Mouse (Mus musculus) intestine, postnatal 0 days (tissue): Measurements from ENCODE around the gene Cdk9. TPM values are rescaled to one million over a fixed set of nuclear protein-coding genes. Genes with fewer than 3 reads are reported as not detected.

Experiments
- ATAC-seq: fragments of 200-750 bp; cut with Nextera tagmentation; 2 replicates; pipeline ENCODE4 v1.8.0; 2017; ENCODE audit warnings: mild to moderate bottlenecking, moderate TSS enrichment, moderate library complexity
- H3K27ac ChIP-seq: fragments of 300-500 bp; sonication (generic); 2 replicates; pipeline ENCODE4 v1.5.1; 2014; ENCODE audit warnings: mild to moderate bottlenecking, low read depth, low read length, moderate library complexity
- H3K27me3 ChIP-seq: fragments of 300-500 bp; sonication (generic); replicated peaks from 2 replicates; pipeline ENCODE4 v1.6.1; 2014; ENCODE audit warnings: low read length, mixed read lengths; ENCODE audit not compliant: control insufficient read depth, insufficient read depth
- H3K36me3 ChIP-seq: fragments of 300-500 bp; sonication (generic); 2 replicates; pipeline ENCODE4 v1.6.1; 2014; ENCODE audit warnings: mild to moderate bottlenecking, moderate library complexity; ENCODE audit not compliant: control insufficient read depth, insufficient read depth
- H3K4me1 ChIP-seq: fragments of 300-500 bp; sonication (generic); replicated peaks from 2 replicates; pipeline ENCODE4 v1.6.1; 2014; ENCODE audit warnings: antibody characterized with exemption, low read length, mixed read lengths; ENCODE audit not compliant: control insufficient read depth, insufficient read depth
- H3K4me2 ChIP-seq: fragments of 300-500 bp; sonication (generic); replicated peaks from 2 replicates; pipeline ENCODE4 v1.6.1; 2014; ENCODE audit warnings: low read depth, mild to moderate bottlenecking, moderate library complexity
- H3K4me3 ChIP-seq: fragments of 300-500 bp; sonication (generic); 2 replicates; pipeline ENCODE4 v1.5.1; 2014; ENCODE audit warnings: low read depth, low read length
- H3K9ac ChIP-seq: fragments of 300-500 bp; sonication (generic); 2 replicates; pipeline ENCODE4 v1.6.1; 2014; ENCODE audit warnings: mild to moderate bottlenecking, low read depth, low read length
- H3K9me3 ChIP-seq: fragments of 300-500 bp; sonication (generic); 2 replicates; pipeline ENCODE4 v1.6.1; 2016; ENCODE audit warnings: mixed run types; ENCODE audit not compliant: control insufficient read depth
- CTCF ChIP-seq: sonication (generic); IDR thresholded peaks from 2 replicates; pipeline ENCODE4 v1.5.1; 2016; ENCODE audit warnings: low read depth, mild to moderate bottlenecking, control low read depth, antibody characterized with exemption, moderate library complexity
- WGBS: fragments of 180-500 bp; shearing (Covaris S2); extraction: QIAGEN DNeasy Blood & Tissue Kit; methylation state at CpG from one replicate; pipeline ENCODE4 v1.1.7; 2014; 5-methylcytosine and 5-hydroxymethylcytosine counted together
- polyA plus RNA-seq: library from polyadenylated mRNA; unstranded; fragments of >200 nt; fragmentation: Nextera tagmentation; extraction: Ambion mirVana; gene quantifications from 2 replicates; pipeline ENCODE4 v1.2.1, GENCODE M21; 2015

The Cdk9 gene
- polyA plus RNA-seq, 1 experiment from 2014 or later = 54.0 TPM

GRCm38 (mm10) chr2:32756674-32757055 lies 43.8 kb upstream of the Cdk9 start:
- no peak for TF ChIP-seq CTCF
- WGBS = 27% methylated on average over 5 of the region's 6 CpGs
- Histone ChIP-seq H3K36me3 (peaks cover 40% of the 10 kb centered on the region; the same call in 1 of the 2 replicates), H3K4me1 (no peaks in the 10 kb centered on the region; the same call in 1 of the 2 replicates), H3K4me2 (peak overlapping the region; percentile 74), H3K9me3 (no peaks in the 10 kb centered on the region), H3K27me3 (no peaks in the 10 kb centered on the region), H3K27ac (no peak overlapping the region), H3K9ac (no peak overlapping the region; the same call in 1 of the 2 replicates), H3K4me3 (no peak overlapping the region)
- peak; percentile 8; the same call in 1 of the 2 replicates for ATAC-seq

- H3K4me2 ChIP-seq = peak overlapping the region; percentile 62
- no peaks in the 10 kb centered on the region for H3K27me3 ChIP-seq
- no peak overlapping the region for H3K27ac ChIP-seq
- H3K36me3 ChIP-seq = peaks cover 18% of the 10 kb centered on the region; the same call in 1 of the 2 replicates
- H3K4me1 ChIP-seq = no peaks in the 10 kb centered on the region
- WGBS = 60% methylated on average over 10 of the region's 10 CpGs
- H3K9me3 ChIP-seq = no peaks in the 10 kb centered on the region
- TF ChIP-seq CTCF = peak; percentile 63
- ATAC-seq = peak; percentile 24; the same call in 1 of the 2 replicates
- H3K4me3 ChIP-seq = peak overlapping the region; percentile 39; the same call in 1 of the 2 replicates
- H3K9ac ChIP-seq = no peak overlapping the region
Measured at GRCm38 (mm10) chr2:32752181-32752580, 39.3 kb upstream of the Cdk9 start.

GRCm38 (mm10) chr2:32751665-32752033 lies 38.8 kb upstream of the Cdk9 start:
- ATAC-seq = peak; percentile 29
- Histone ChIP-seq H3K4me1 (no peaks in the 10 kb centered on the region), H3K36me3 (peaks cover 18% of the 10 kb centered on the region; the same call in 1 of the 2 replicates), H3K9ac (peak overlapping the region; percentile 28; the same call in 1 of the 2 replicates), H3K4me3 (peak overlapping the region; percentile 39), H3K27ac (peak overlapping the region; percentile 35; the same call in 1 of the 2 replicates), H3K9me3 (no peaks in the 10 kb centered on the region), H3K4me2 (peak overlapping the region; percentile 62), H3K27me3 (no peaks in the 10 kb centered on the region)
- no peak for TF ChIP-seq CTCF
- WGBS = 34% methylated on average over 10 of the region's 10 CpGs

- peak overlapping the region; percentile 28; the same call in 1 of the 2 replicates for H3K9ac ChIP-seq
- H3K36me3 ChIP-seq = peaks cover 20% of the 10 kb centered on the region; the same call in 1 of the 2 replicates
- WGBS = 17% methylated on average over 31 of the region's 31 CpGs
- H3K27me3 ChIP-seq = no peaks in the 10 kb centered on the region
- peak overlapping the region; percentile 62 for H3K4me2 ChIP-seq
- peak overlapping the region; percentile 35; the same call in 1 of the 2 replicates for H3K27ac ChIP-seq
- TF ChIP-seq CTCF = no peak
- no peaks in the 10 kb centered on the region for H3K9me3 ChIP-seq
- H3K4me1 ChIP-seq = no peaks in the 10 kb centered on the region
- peak overlapping the region; percentile 39 for H3K4me3 ChIP-seq
- ATAC-seq = peak; percentile 86
Measured at GRCm38 (mm10) chr2:32750887-32751664, 38.2 kb upstream of the Cdk9 start.

- no peak overlapping the region for H3K4me3 ChIP-seq
- 70% methylated on average over 7 of the region's 7 CpGs for WGBS
- peak; percentile 43 for TF ChIP-seq CTCF
- no peak for ATAC-seq
- no peak overlapping the region for H3K4me2 ChIP-seq
- peaks cover 27% of the 10 kb centered on the region; the same call in 1 of the 2 replicates for H3K36me3 ChIP-seq
- no peaks in the 10 kb centered on the region for H3K4me1 ChIP-seq
- no peak overlapping the region for H3K27ac ChIP-seq
- H3K9me3 ChIP-seq = no peaks in the 10 kb centered on the region
- no peaks in the 10 kb centered on the region for H3K27me3 ChIP-seq
- H3K9ac ChIP-seq = no peak overlapping the region
Measured at GRCm38 (mm10) chr2:32750199-32750598, 37.3 kb upstream of the Cdk9 start.

GRCm38 (mm10) chr2:32749082-32749481 lies 36.2 kb upstream of the Cdk9 start:
- Histone ChIP-seq H3K4me3 (no peak overlapping the region), H3K27me3 (no peaks in the 10 kb centered on the region), H3K9me3 (no peaks in the 10 kb centered on the region), H3K4me2 (no peak overlapping the region), H3K4me1 (no peaks in the 10 kb centered on the region), H3K36me3 (peaks cover 20% of the 10 kb centered on the region; the same call in 1 of the 2 replicates), H3K27ac (no peak overlapping the region), H3K9ac (no peak overlapping the region)
- ATAC-seq = no peak
- no peak for TF ChIP-seq CTCF
- WGBS = 90% methylated on average over 16 of the region's 16 CpGs
